In genomic region chr9:57523754-57524153, GRCm38 (mm10) we compare ENCODE assay signal across 10 mouse cellular contexts. TPM values are rescaled to one million over a fixed set of nuclear protein-coding genes. Genes with fewer than 3 reads are reported as not detected.
DNase-seq lines count a peak whose midpoint lies in the region; ATAC-seq lines count a peak whose summit lies in the region.
"Had no signal": no experiment of that assay in that cellular context is flagged by ENCODE, and none has a peak within 500 bp of the region (broad histone marks: within the 10 kb centered on the region; RNA-seq: fewer than 3 reads in every experiment).

No protein-coding gene starts in this region.

- no peak overlapping the region for H3K27ac ChIP-seq in heart, embryonic 15.5 days
- no peak overlapping the region for H3K27ac ChIP-seq in heart, embryonic 12.5 days (ENCODE audit: poor library complexity, severe bottlenecking)
- H3K27ac ChIP-seq in neural tube, embryonic 13.5 days (replicated peaks) = no peak overlapping the region
- no peak overlapping the region for H3K27ac ChIP-seq in neural tube, embryonic 15.5 days (replicated peaks)
- no peak overlapping the region for H3K27ac ChIP-seq in embryonic facial prominence, embryonic 14.5 days (replicated peaks; ENCODE audit: low read depth, low read length)
- H3K27ac ChIP-seq: lung, embryonic 15.5 days had no signal

- ATAC-seq in heart, embryonic 15.5 days (replicated peaks; ENCODE audit: insufficient number of reproducible peaks, insufficient read depth, low FRiP score, low read depth) = no peak
- ATAC-seq in heart, embryonic 12.5 days (ENCODE audit: insufficient number of reproducible peaks, low FRiP score) = no peak
- ATAC-seq in neural tube, embryonic 13.5 days (ENCODE audit: low read depth) = no peak
- ATAC-seq in neural tube, embryonic 15.5 days (ENCODE audit: low FRiP score) = no peak
- ATAC-seq in embryonic facial prominence, embryonic 14.5 days (ENCODE audit: low read depth) = no peak

- H3K4me3 ChIP-seq in heart, embryonic 15.5 days = no peak overlapping the region
- H3K4me3 ChIP-seq in heart, embryonic 12.5 days = no peak overlapping the region
- no peak overlapping the region for H3K4me3 ChIP-seq in neural tube, embryonic 13.5 days
- no peak overlapping the region for H3K4me3 ChIP-seq in neural tube, embryonic 15.5 days (replicated peaks)
- H3K4me3 ChIP-seq in embryonic facial prominence, embryonic 14.5 days (ENCODE audit: low read depth, low read length) = no peak overlapping the region

- peak; percentile 77 for DNase-seq in embryonic facial prominence, embryonic 14.5 days (ENCODE audit: low spot score)
- no peak for DNase-seq in adrenal gland, postnatal 36 days
- no peak for DNase-seq in frontal cortex, postnatal 36 days (ENCODE audit: low spot score in 2 of 2)
- DNase-seq in urinary bladder, postnatal 14 days (ENCODE audit: low spot score) = no peak
- DNase-seq: gastrocnemius, postnatal 14 days had no signal

- no peaks in the 10 kb centered on the region for H3K27me3 ChIP-seq in heart, embryonic 15.5 days
- H3K27me3 ChIP-seq in heart, embryonic 12.5 days (replicated peaks) = no peaks in the 10 kb centered on the region
- H3K27me3 ChIP-seq in neural tube, embryonic 13.5 days = no peaks in the 10 kb centered on the region
- H3K27me3 ChIP-seq in neural tube, embryonic 15.5 days (replicated peaks) = no peaks in the 10 kb centered on the region
- no peaks in the 10 kb centered on the region for H3K27me3 ChIP-seq in embryonic facial prominence, embryonic 14.5 days (replicated peaks; ENCODE audit: control insufficient read depth, insufficient read depth, low read length)
- H3K27me3 ChIP-seq: lung, embryonic 15.5 days had no signal

- WGBS in heart, embryonic 15.5 days = 88% methylated on average over 1 of the region's 1 CpGs
- WGBS in heart, embryonic 12.5 days = 78% methylated on average over 1 of the region's 1 CpGs
- 90% methylated on average over 1 of the region's 1 CpGs for WGBS in neural tube, embryonic 13.5 days
- 88% methylated on average over 1 of the region's 1 CpGs for WGBS in neural tube, embryonic 15.5 days
- 80% methylated on average over 1 of the region's 1 CpGs for WGBS in embryonic facial prominence, embryonic 14.5 days

- 0 out of 2 replicates have a peak, but pooled peaks cover 2% of the 10 kb centered on the region for H3K36me3 ChIP-seq in heart, embryonic 15.5 days
- peaks cover 1% of the 10 kb centered on the region; the same call in 1 of the 2 replicates for H3K36me3 ChIP-seq in heart, embryonic 12.5 days
- no peaks in the 10 kb centered on the region for H3K36me3 ChIP-seq in neural tube, embryonic 13.5 days
- no peaks in the 10 kb centered on the region for H3K36me3 ChIP-seq in neural tube, embryonic 15.5 days
- peaks cover 2% of the 10 kb centered on the region; the same call in 1 of the 2 replicates for H3K36me3 ChIP-seq in embryonic facial prominence, embryonic 14.5 days (ENCODE audit: control insufficient read depth, insufficient read depth, low read length)
- H3K36me3 ChIP-seq: lung, embryonic 15.5 days had no signal

- no peaks in the 10 kb centered on the region for H3K9me3 ChIP-seq in heart, embryonic 15.5 days (replicated peaks)
- H3K9me3 ChIP-seq in heart, embryonic 12.5 days (replicated peaks) = no peaks in the 10 kb centered on the region
- H3K9me3 ChIP-seq in neural tube, embryonic 13.5 days = no peaks in the 10 kb centered on the region
- H3K9me3 ChIP-seq in neural tube, embryonic 15.5 days (replicated peaks) = no peaks in the 10 kb centered on the region
- H3K9me3 ChIP-seq in embryonic facial prominence, embryonic 14.5 days (ENCODE audit: control insufficient read depth, low read length) = no peaks in the 10 kb centered on the region
- H3K9me3 ChIP-seq: lung, embryonic 15.5 days had no signal

- H3K9ac ChIP-seq in heart, embryonic 15.5 days = no peak overlapping the region
- H3K9ac ChIP-seq in heart, embryonic 12.5 days = no peak overlapping the region
- H3K9ac ChIP-seq in neural tube, embryonic 13.5 days = no peak overlapping the region
- no peak overlapping the region for H3K9ac ChIP-seq in neural tube, embryonic 15.5 days (replicated peaks)
- H3K9ac ChIP-seq in embryonic facial prominence, embryonic 14.5 days (ENCODE audit: low read depth, low read length) = no peak overlapping the region
- H3K9ac ChIP-seq: lung, embryonic 15.5 days had no signal

- H3K4me2 ChIP-seq in heart, embryonic 15.5 days = peak overlapping the region; percentile 62
- no peak overlapping the region for H3K4me2 ChIP-seq in heart, embryonic 12.5 days
- H3K4me2 ChIP-seq in neural tube, embryonic 13.5 days = peak overlapping the region; percentile 78
- H3K4me2 ChIP-seq in neural tube, embryonic 15.5 days = no peak overlapping the region
- H3K4me2 ChIP-seq in embryonic facial prominence, embryonic 14.5 days (ENCODE audit: low read depth, low read length) = no peak overlapping the region

- H3K4me1 ChIP-seq in heart, embryonic 15.5 days (replicated peaks) = peaks cover 36% of the 10 kb centered on the region
- H3K4me1 ChIP-seq in heart, embryonic 12.5 days (replicated peaks) = peaks cover 33% of the 10 kb centered on the region
- peaks cover 49% of the 10 kb centered on the region for H3K4me1 ChIP-seq in neural tube, embryonic 13.5 days (replicated peaks)
- peaks cover 45% of the 10 kb centered on the region for H3K4me1 ChIP-seq in neural tube, embryonic 15.5 days
- H3K4me1 ChIP-seq in embryonic facial prominence, embryonic 14.5 days (ENCODE audit: control insufficient read depth, insufficient read depth, low read length) = peaks cover 8% of the 10 kb centered on the region

RNA-seq across cellular contexts. Expression of gene Cox5a, which starts 2.7 kb away (rescaled TPM):
- polyA plus RNA-seq in heart, embryonic 15.5 days (2015; fragmentation: Nextera tagmentation; extraction: Ambion mirVana) = 1,248 and 1,820 TPM in 2 replicates
- 1,377 and 1,385 TPM in 2 replicates for polyA plus RNA-seq in heart, embryonic 12.5 days (2016; fragmentation: Nextera tagmentation; extraction: Ambion mirVana)
- 922 and 997 TPM in 2 replicates for polyA plus RNA-seq in neural tube, embryonic 13.5 days (2015; fragmentation: Nextera tagmentation; extraction: Ambion mirVana)
- polyA plus RNA-seq in neural tube, embryonic 15.5 days (2015; fragmentation: Nextera tagmentation; extraction: Ambion mirVana) = 949 and 1,085 TPM in 2 replicates
- polyA plus RNA-seq in embryonic facial prominence, embryonic 14.5 days (2014; fragmentation: Nextera tagmentation; extraction: Ambion mirVana) = 479 and 555 TPM in 2 replicates
- 100 to 1,000 TPM; 547 to 578 TPM for total RNA-seq in adrenal gland, postnatal 36 days (2021)

RNA-seq across cellular contexts. Expression of gene Fam219b, which starts 13.6 kb away (rescaled TPM):
- 10.6 and 15.1 TPM in 2 replicates for polyA plus RNA-seq in heart, embryonic 15.5 days (2015; fragmentation: Nextera tagmentation; extraction: Ambion mirVana)
- 12.8 TPM in 2 replicates for polyA plus RNA-seq in heart, embryonic 12.5 days (2016; fragmentation: Nextera tagmentation; extraction: Ambion mirVana)
- 20.2 and 20.6 TPM in 2 replicates for polyA plus RNA-seq in neural tube, embryonic 13.5 days (2015; fragmentation: Nextera tagmentation; extraction: Ambion mirVana)
- polyA plus RNA-seq in neural tube, embryonic 15.5 days (2015; fragmentation: Nextera tagmentation; extraction: Ambion mirVana) = 22.3 and 23.8 TPM in 2 replicates
- polyA plus RNA-seq in embryonic facial prominence, embryonic 14.5 days (2014; fragmentation: Nextera tagmentation; extraction: Ambion mirVana) = 21.1 and 24.2 TPM in 2 replicates
- total RNA-seq in adrenal gland, postnatal 36 days (2021) = 10 to 100 TPM; 25.2 to 26.3 TPM

RNA-seq across cellular contexts. Expression of gene Rpp25, which starts 19.9 kb away (rescaled TPM):
- polyA plus RNA-seq in heart, embryonic 15.5 days (2015; fragmentation: Nextera tagmentation; extraction: Ambion mirVana) = 11.5 and 12.9 TPM in 2 replicates
- polyA plus RNA-seq in heart, embryonic 12.5 days (2016; fragmentation: Nextera tagmentation; extraction: Ambion mirVana) = 12.9 and 14.2 TPM in 2 replicates
- polyA plus RNA-seq in neural tube, embryonic 13.5 days (2015; fragmentation: Nextera tagmentation; extraction: Ambion mirVana) = 21.0 and 21.9 TPM in 2 replicates
- polyA plus RNA-seq in neural tube, embryonic 15.5 days (2015; fragmentation: Nextera tagmentation; extraction: Ambion mirVana) = 17.4 and 23.5 TPM in 2 replicates
- polyA plus RNA-seq in embryonic facial prominence, embryonic 14.5 days (2014; fragmentation: Nextera tagmentation; extraction: Ambion mirVana) = 0.86 and 1.4 TPM in 2 replicates
- 1 to 10 TPM; 1.4 to 4.0 TPM for total RNA-seq in adrenal gland, postnatal 36 days (2021)
- total RNA-seq: gastrocnemius, postnatal 14 days had no signal

RNA-seq across cellular contexts. Expression of gene Mpi, which starts 28.8 kb away (rescaled TPM):
- polyA plus RNA-seq in heart, embryonic 15.5 days (2015; fragmentation: Nextera tagmentation; extraction: Ambion mirVana) = 75.2 and 80.6 TPM in 2 replicates
- polyA plus RNA-seq in heart, embryonic 12.5 days (2016; fragmentation: Nextera tagmentation; extraction: Ambion mirVana) = 75.6 and 82.6 TPM in 2 replicates
- polyA plus RNA-seq in neural tube, embryonic 13.5 days (2015; fragmentation: Nextera tagmentation; extraction: Ambion mirVana) = 70.8 and 73.1 TPM in 2 replicates
- 75.8 and 81.7 TPM in 2 replicates for polyA plus RNA-seq in neural tube, embryonic 15.5 days (2015; fragmentation: Nextera tagmentation; extraction: Ambion mirVana)
- 40.4 and 44.5 TPM in 2 replicates for polyA plus RNA-seq in embryonic facial prominence, embryonic 14.5 days (2014; fragmentation: Nextera tagmentation; extraction: Ambion mirVana)
- total RNA-seq in adrenal gland, postnatal 36 days (2021) = 10 to 100 TPM; 37.0 to 39.6 TPM

RNA-seq across cellular contexts. Expression of gene Scamp2, which starts 37.0 kb away (rescaled TPM):
- polyA plus RNA-seq in heart, embryonic 15.5 days (2015; fragmentation: Nextera tagmentation; extraction: Ambion mirVana) = 47.3 and 56.0 TPM in 2 replicates
- 52.5 and 55.6 TPM in 2 replicates for polyA plus RNA-seq in heart, embryonic 12.5 days (2016; fragmentation: Nextera tagmentation; extraction: Ambion mirVana)
- polyA plus RNA-seq in neural tube, embryonic 13.5 days (2015; fragmentation: Nextera tagmentation; extraction: Ambion mirVana) = 48.0 and 53.7 TPM in 2 replicates
- polyA plus RNA-seq in neural tube, embryonic 15.5 days (2015; fragmentation: Nextera tagmentation; extraction: Ambion mirVana) = 43.5 and 48.5 TPM in 2 replicates
- polyA plus RNA-seq in embryonic facial prominence, embryonic 14.5 days (2014; fragmentation: Nextera tagmentation; extraction: Ambion mirVana) = 79.4 and 81.4 TPM in 2 replicates
- total RNA-seq in adrenal gland, postnatal 36 days (2021) = 10 to 100 TPM; 56.4 to 56.9 TPM

Comparison
In these comparisons a context has a peak if more than half of its experiments do, and no peak if none do; other contexts are left out.
1. H3K4me2 ChIP-seq: peak in heart, embryonic 15.5 days (single experiment) and neural tube, embryonic 13.5 days (single experiment); none in heart, embryonic 12.5 days (single experiment), neural tube, embryonic 15.5 days (single experiment) and embryonic facial prominence, embryonic 14.5 days (single experiment).